Mouse (Mus musculus) MEL (cell line): ENCODE data around the gene Alad. TPM values are rescaled to one million over a fixed set of nuclear protein-coding genes. Genes with fewer than 3 reads are reported as not detected.

Experiments used
- DNase-seq: peaks from one replicate; pipeline ENCODE4 v3.0.0; 2011; ENCODE audit warnings: low read depth, low spot score
- H3K27ac ChIP-seq: 2 replicates; pipeline ENCODE4 v1.5.1; 2012; ENCODE audit warnings: low read depth, mild to moderate bottlenecking, control low read depth, low read length, moderate library complexity; ENCODE audit not compliant: control insufficient read depth
- H3K27me3 ChIP-seq, 2 experiments: fragments of 150-350 bp in 1 of 2; sonication (generic) in 1 of 2; 2 replicates each; pipeline ENCODE4 v1.6.1; 2012; ENCODE audit warnings: low read length in 2 of 2, mild to moderate bottlenecking in 2 of 2, improper control_type of control experiment in 1 of 2, moderate library complexity in 1 of 2; ENCODE audit not compliant: insufficient read depth in 2 of 2, control insufficient read depth in 1 of 2
- H3K36me3 ChIP-seq, 2 experiments: 2 replicates each; pipeline ENCODE4 v1.6.1; 2012 to 2014; ENCODE audit warnings: low read length in 2 of 2, improper control_type of control experiment in 1 of 2, inconsistent platforms in 1 of 2, mild to moderate bottlenecking in 1 of 2; ENCODE audit not compliant: insufficient read depth in 2 of 2, control insufficient read depth in 1 of 2
- H3K4me1 ChIP-seq, 2 experiments: fragments of 150-350 bp in 1 of 2; sonication (generic) in 1 of 2; 2 replicates each; pipeline ENCODE4 v1.6.1; 2012; ENCODE audit warnings: low read length in 2 of 2, improper control_type of control experiment in 1 of 2, mild to moderate bottlenecking in 1 of 2; ENCODE audit not compliant: insufficient read depth in 2 of 2, control insufficient read depth in 1 of 2
- H3K4me3 ChIP-seq, 2 experiments: fragments of 150-350 bp in 1 of 2; sonication (generic) in 1 of 2; 2 replicates each; pipeline ENCODE4 v1.5.1; 2012; ENCODE audit warnings: low read depth in 2 of 2, low read length in 2 of 2, mild to moderate bottlenecking in 2 of 2, moderate library complexity in 2 of 2, control low read depth in 1 of 2, improper control_type of control experiment in 1 of 2; ENCODE audit not compliant: control insufficient read depth in 1 of 2, insufficient read depth in 1 of 2
- H3K79me2 ChIP-seq: 2 replicates; pipeline ENCODE4 v1.6.1; 2012; ENCODE audit warnings: mild to moderate bottlenecking, low read length, moderate library complexity; ENCODE audit not compliant: control insufficient read depth, poor library complexity, insufficient read depth
- H3K9ac ChIP-seq: 2 replicates; pipeline ENCODE4 v1.6.1; 2012; ENCODE audit warnings: low read depth, mild to moderate bottlenecking, control low read depth, low read length, moderate library complexity; ENCODE audit not compliant: control insufficient read depth, poor library complexity, severe bottlenecking
- H3K9me3 ChIP-seq: fragments of 150-350 bp; sonication (generic); replicated peaks from 2 replicates; pipeline ENCODE4 v1.6.1; 2012; ENCODE audit warnings: mild to moderate bottlenecking, low read length, improper control_type of control experiment, moderate library complexity; ENCODE audit not compliant: insufficient read depth
- BHLHE40 ChIP-seq: IDR thresholded peaks from 2 replicates; pipeline ENCODE4 v1.6.1; 2012; ENCODE audit warnings: low read depth, mild to moderate bottlenecking, inconsistent platforms, low read length, improper control_type of control experiment, borderline replicate concordance
- CHD2 ChIP-seq: IDR thresholded peaks from 2 replicates; pipeline ENCODE4 v1.6.1; 2011; ENCODE audit warnings: low read length, improper control_type of control experiment
- CTCF ChIP-seq, 3 experiments: IDR thresholded peaks in 2 of 3; conservative IDR thresholded peaks in 1 of 3; 2 replicates each; pipeline ENCODE4 v1.5.1; 2011 to 2012; ENCODE audit warnings: low read length in 3 of 3, low read depth in 2 of 3, mild to moderate bottlenecking in 2 of 3, improper control_type of control experiment in 1 of 3, inconsistent platforms in 1 of 3, mixed read lengths in 1 of 3, moderate library complexity in 1 of 3; ENCODE audit not compliant: control insufficient read depth in 1 of 3, insufficient read depth in 1 of 3, poor library complexity in 1 of 3, severe bottlenecking in 1 of 3
- ELF1 ChIP-seq: IDR thresholded peaks from 2 replicates; pipeline ENCODE4 v1.6.1; 2014; ENCODE audit warnings: low read depth, mild to moderate bottlenecking, inconsistent platforms, low read length, improper control_type of control experiment, moderate library complexity
- EP300 ChIP-seq, 2 experiments: IDR thresholded peaks; 2 replicates each; pipeline ENCODE4 v1.6.1; 2011; ENCODE audit warnings: improper control_type of control experiment in 2 of 2, low read length in 2 of 2, low read depth in 1 of 2, mild to moderate bottlenecking in 1 of 2
- ETS1 ChIP-seq: IDR thresholded peaks from 2 replicates; pipeline ENCODE4 v1.6.1; 2012; ENCODE audit warnings: low read depth, mild to moderate bottlenecking, inconsistent platforms, low read length, improper control_type of control experiment, moderate library complexity
- GABPA ChIP-seq: IDR thresholded peaks from 2 replicates; pipeline ENCODE4 v1.6.1; 2012; ENCODE audit warnings: low read depth, mild to moderate bottlenecking, inconsistent platforms, low read length, improper control_type of control experiment, moderate library complexity
- MAFK ChIP-seq: IDR thresholded peaks from 2 replicates; pipeline ENCODE4 v1.6.1; 2011; ENCODE audit warnings: low read depth, mild to moderate bottlenecking, low read length, improper control_type of control experiment, borderline replicate concordance
- MAZ ChIP-seq: IDR thresholded peaks from 2 replicates; pipeline ENCODE4 v1.6.1; 2012; ENCODE audit warnings: low read depth, mild to moderate bottlenecking, inconsistent platforms, low read length, improper control_type of control experiment
- MEF2A ChIP-seq: IDR thresholded peaks from 2 replicates; pipeline ENCODE4 v1.6.1; 2014; ENCODE audit warnings: low read depth, mild to moderate bottlenecking, inconsistent platforms, low read length, improper control_type of control experiment; ENCODE audit not compliant: poor library complexity, insufficient replicate concordance, severe bottlenecking; ENCODE audit errors: extremely low read depth
- MXI1 ChIP-seq: IDR thresholded peaks from 2 replicates; pipeline ENCODE4 v1.6.1; 2011; ENCODE audit warnings: mild to moderate bottlenecking, low read depth, low read length, improper control_type of control experiment
- MYC ChIP-seq: IDR thresholded peaks from 2 replicates; pipeline ENCODE4 v1.6.1; 2011; ENCODE audit warnings: low read depth, mild to moderate bottlenecking, low read length, improper control_type of control experiment, moderate library complexity
- NELFE ChIP-seq: IDR thresholded peaks from 2 replicates; pipeline ENCODE4 v1.6.1; 2011; ENCODE audit warnings: low read depth, low read length, improper control_type of control experiment
- POLR2A ChIP-seq, 2 experiments: IDR thresholded peaks; 2 replicates each; pipeline ENCODE4 v1.6.1; 2011 to 2012; ENCODE audit warnings: low read length in 2 of 2, mild to moderate bottlenecking in 2 of 2, control low read depth in 1 of 2, improper control_type of control experiment in 1 of 2, low read depth in 1 of 2, moderate library complexity in 1 of 2; ENCODE audit not compliant: control insufficient read depth in 1 of 2, insufficient read depth in 1 of 2, poor library complexity in 1 of 2
- POLR2AphosphoS2 ChIP-seq: IDR thresholded peaks from 2 replicates; pipeline ENCODE4 v1.6.1; 2011; ENCODE audit warnings: low read length, improper control_type of control experiment
- RCOR1 ChIP-seq: IDR thresholded peaks from 2 replicates; pipeline ENCODE4 v1.6.1; 2012; ENCODE audit warnings: low read depth, mild to moderate bottlenecking, inconsistent platforms, low read length, improper control_type of control experiment
- SIN3A ChIP-seq: IDR thresholded peaks from 2 replicates; pipeline ENCODE4 v1.6.1; 2012; ENCODE audit warnings: low read length, improper control_type of control experiment, inconsistent platforms
- SMC3 ChIP-seq: IDR thresholded peaks from 2 replicates; pipeline ENCODE4 v1.6.1; 2011; ENCODE audit warnings: low read depth, low read length, improper control_type of control experiment
- TBP ChIP-seq: IDR thresholded peaks from 2 replicates; pipeline ENCODE4 v1.8.0; 2011; ENCODE audit warnings: low read depth, low read length, improper control_type of control experiment
- TCF12 ChIP-seq: IDR thresholded peaks from 2 replicates; pipeline ENCODE4 v1.6.1; 2014; ENCODE audit warnings: low read depth, mild to moderate bottlenecking, inconsistent platforms, low read length, improper control_type of control experiment, moderate library complexity
- UBTF ChIP-seq: IDR thresholded peaks from 2 replicates; pipeline ENCODE4 v1.6.1; 2012; ENCODE audit warnings: low read depth, mild to moderate bottlenecking, inconsistent platforms, low read length, improper control_type of control experiment, moderate library complexity, borderline replicate concordance; ENCODE audit not compliant: insufficient read depth
- USF2 ChIP-seq, 2 experiments: IDR thresholded peaks; 2 replicates each; pipeline ENCODE4 v1.6.1; 2011 to 2012; ENCODE audit warnings: improper control_type of control experiment in 2 of 2, low read length in 2 of 2, borderline replicate concordance in 1 of 2, inconsistent platforms in 1 of 2, low read depth in 1 of 2, mild to moderate bottlenecking in 1 of 2; ENCODE audit not compliant: insufficient read depth in 1 of 2
- ZC3H11A ChIP-seq: IDR thresholded peaks from 2 replicates; pipeline ENCODE4 v1.6.1; 2012; ENCODE audit warnings: low read depth, mild to moderate bottlenecking, inconsistent platforms, low read length, improper control_type of control experiment
- ZMIZ1 ChIP-seq: IDR thresholded peaks from 2 replicates; pipeline ENCODE4 v1.6.1; 2012; ENCODE audit warnings: low read depth, mild to moderate bottlenecking, inconsistent platforms, low read length, improper control_type of control experiment, moderate library complexity
- ZNF384 ChIP-seq: IDR thresholded peaks from 2 replicates; pipeline ENCODE4 v1.6.1; 2012; ENCODE audit warnings: low read depth, mild to moderate bottlenecking, inconsistent platforms, low read length, improper control_type of control experiment
- polyA plus RNA-seq, 2 experiments: library from polyadenylated mRNA; stranded (reverse) in 1 of 2; unstranded in 1 of 2; fragments of >175 nt in 1 of 2; fragments of >200 nt in 1 of 2; gene quantifications; 2 replicates each; pipeline versions ENCODE4 v1.2.1 to v1.2.4; 2012; ENCODE audit warnings: low replicate concordance in 2 of 2, low read depth in 1 of 2; ENCODE audit not compliant: insufficient read length in 2 of 2, insufficient read depth in 1 of 2, missing spikeins in 1 of 2
- total RNA-seq: library from RNA; depleted of rRNA; stranded (reverse); fragments of 300-350 nt; gene quantifications from 2 replicates; pipeline ENCODE4 v1.2.3, GENCODE M21; 2012

The Alad gene
- total and polyA plus RNA-seq, 3 experiments, result 213 to 386 TPM; not detected in 1

GRCm38 (mm10) chr4:62567696-62568095, 48.0 kb upstream of the Alad start:
- no peak for TF ChIP-seq GABPA
- TF ChIP-seq MAFK, result no peak
- no peak for TF ChIP-seq ZC3H11A
- no peak for TF ChIP-seq ELF1
- TF ChIP-seq ZNF384, result no peak
- no peak for TF ChIP-seq ZMIZ1
- TF ChIP-seq MXI1, result no peak
- TF ChIP-seq BHLHE40, result no peak
- TF ChIP-seq CTCF (IDR thresholded peaks at IDR 0.05 in 2 of 3, conservative IDR thresholded peaks at IDR 0.05 in 1 of 3; ENCODE audit: control insufficient read depth in 1 of 3, insufficient read depth in 1 of 3, low read depth in 2 of 3, low read length in 3 of 3, poor library complexity in 1 of 3, severe bottlenecking in 1 of 3), result no peak
- TF ChIP-seq NELFE, result no peak
- no peak for TF ChIP-seq ETS1
- TF ChIP-seq USF2 (IDR thresholded peaks at IDR 0.05; ENCODE audit: borderline replicate concordance in 1 of 2, insufficient read depth in 1 of 2, low read depth in 1 of 2, low read length in 2 of 2), result no peak
- no peak for TF ChIP-seq RCOR1
- no peak for TF ChIP-seq SMC3
- TF ChIP-seq POLR2A (IDR thresholded peaks at IDR 0.05; ENCODE audit: control insufficient read depth in 1 of 2, insufficient read depth in 1 of 2, low read depth in 1 of 2, low read length in 2 of 2, poor library complexity in 1 of 2), result no peak
- TF ChIP-seq POLR2AphosphoS2, result no peak
- DNase-seq, result no peak
- Histone ChIP-seq H3K36me3 (no peaks in the 10 kb centered on the region), H3K27me3 (no peaks in the 10 kb centered on the region), H3K4me1 (no peaks in the 10 kb centered on the region), H3K79me2 (no peaks in the 10 kb centered on the region), H3K9me3 (no peaks in the 10 kb centered on the region), H3K27ac (no peak overlapping the region), H3K4me3 (no peak overlapping the region), H3K9ac (no peak overlapping the region)

- no peak for TF ChIP-seq ZNF384
- no peak for TF ChIP-seq ELF1
- TF ChIP-seq MXI1, result no peak
- TF ChIP-seq MYC, result no peak
- TF ChIP-seq CHD2, result no peak
- no peak for TF ChIP-seq RCOR1
- TF ChIP-seq UBTF, result no peak
- TF ChIP-seq MAFK, result no peak
- no peak for TF ChIP-seq MEF2A
- no peak for TF ChIP-seq GABPA
- TF ChIP-seq NELFE, result no peak
- TF ChIP-seq POLR2A (IDR thresholded peaks at IDR 0.05; ENCODE audit: control insufficient read depth in 1 of 2, insufficient read depth in 1 of 2, low read depth in 1 of 2, low read length in 2 of 2, poor library complexity in 1 of 2), result no peak
- no peak for TF ChIP-seq USF2 (IDR thresholded peaks at IDR 0.05; ENCODE audit: borderline replicate concordance in 1 of 2, insufficient read depth in 1 of 2, low read depth in 1 of 2, low read length in 2 of 2)
- TF ChIP-seq SMC3, result no peak
- no peak for TF ChIP-seq TBP
- TF ChIP-seq TCF12, result no peak
- no peak for TF ChIP-seq EP300 (IDR thresholded peaks at IDR 0.05; ENCODE audit: low read depth in 1 of 2, low read length in 2 of 2)
- no peak for TF ChIP-seq SIN3A
- no peak for TF ChIP-seq MAZ
- H3K27ac ChIP-seq, result no peak overlapping the region
- peaks cover 0 to 3% of the 10 kb centered on the region in 2 experiments; a peak in 1 of 4 replicates for H3K36me3 ChIP-seq
- H3K9ac ChIP-seq, result no peak overlapping the region
- H3K9me3 ChIP-seq, result no peaks in the 10 kb centered on the region
- no peaks in the 10 kb centered on the region for H3K79me2 ChIP-seq
- peaks cover 0 to 3% of the 10 kb centered on the region in 2 experiments; a peak in 2 of 4 replicates for H3K4me1 ChIP-seq
- no peak for DNase-seq
- H3K27me3 ChIP-seq, result no peaks in the 10 kb centered on the region
- no peak overlapping the region for H3K4me3 ChIP-seq
These were observed 46.8 kb upstream of the Alad start for GRCm38 (mm10) chr4:62566530-62566929.
